Mouse (Mus musculus) spleen, embryonic (tissue): ENCODE data around the gene 1700066M21Rik.

Experiments
- CTCF ChIA-PET: fragments of 350-600 bp; sonication (Branson Sonifier 250); formaldehyde crosslinking; loops from one replicate; lab custom pipeline; 2022; lab: Charles Lee

The 1700066M21Rik gene

GRCm38 (mm10) chr1:57377376-57378341 lies at the start of gene 1700066M21Rik:
1700066M21Rik (plus strand) TSS chr1:57377620.
- CTCF ChIA-PET = interaction anchor here (1.3 kb wide), 1 partner anchor 16 kb away, joined by 3 read pairs; no protein-coding TSS in a partner anchor

- CTCF ChIA-PET = interaction anchor here (0.7 kb wide), 1 partner anchor 52 kb away, joined by 5 read pairs; no protein-coding TSS in a partner anchor
Measured at GRCm38 (mm10) chr1:57329285-57330093, 47.9 kb upstream of the 1700066M21Rik start.

GRCm38 (mm10) chr1:57330228-57330627 lies 47.2 kb upstream of the 1700066M21Rik start:
- CTCF ChIA-PET = no interaction called here

GRCm38 (mm10) chr1:57332040-57332439 lies 45.4 kb upstream of the 1700066M21Rik start:
- CTCF ChIA-PET = no interaction called here

- CTCF ChIA-PET = no interaction called here
Measured at GRCm38 (mm10) chr1:57333550-57334213, 43.7 kb upstream of the 1700066M21Rik start.

- CTCF ChIA-PET = no interaction called here
Measured at GRCm38 (mm10) chr1:57335200-57335599, 42.2 kb upstream of the 1700066M21Rik start.

- CTCF ChIA-PET = interaction anchor here (0.7 kb wide), 1 partner anchor 1445 kb away, joined by 4 read pairs; no protein-coding TSS in a partner anchor
Measured at GRCm38 (mm10) chr1:57339156-57339796, 38.1 kb upstream of the 1700066M21Rik start.

- CTCF ChIA-PET = no interaction called here
Measured at GRCm38 (mm10) chr1:57341197-57341596, 36.2 kb upstream of the 1700066M21Rik start.

GRCm38 (mm10) chr1:57347487-57347886 lies 29.9 kb upstream of the 1700066M21Rik start:
- CTCF ChIA-PET = no interaction called here

- CTCF ChIA-PET = no interaction called here
Measured at GRCm38 (mm10) chr1:57351941-57352340, 25.5 kb upstream of the 1700066M21Rik start.

GRCm38 (mm10) chr1:57358546-57358945 lies 18.9 kb upstream of the 1700066M21Rik start:
- CTCF ChIA-PET = no interaction called here

- CTCF ChIA-PET = no interaction called here
Measured at GRCm38 (mm10) chr1:57367446-57367845, 10.0 kb upstream of the 1700066M21Rik start.

- CTCF ChIA-PET = no interaction called here
Measured at GRCm38 (mm10) chr1:57369111-57369510, 8.3 kb upstream of the 1700066M21Rik start.

GRCm38 (mm10) chr1:57370451-57370850 lies 7.0 kb upstream of the 1700066M21Rik start:
- CTCF ChIA-PET = no interaction called here

GRCm38 (mm10) chr1:57375276-57375675 lies 2.1 kb upstream of the 1700066M21Rik start:
- CTCF ChIA-PET = no interaction called here

GRCm38 (mm10) chr1:57376806-57377205 lies 614 bp upstream of the 1700066M21Rik start:
- CTCF ChIA-PET = interaction anchor here (1.3 kb wide), 1 partner anchor 17 kb away, joined by 3 read pairs; no protein-coding TSS in a partner anchor

GRCm38 (mm10) chr1:57386519-57386918 lies 9.1 kb downstream of the 1700066M21Rik start:
- CTCF ChIA-PET = no interaction called here

GRCm38 (mm10) chr1:57387876-57388275 lies 10.5 kb downstream of the 1700066M21Rik start:
- CTCF ChIA-PET = no interaction called here

- CTCF ChIA-PET = no interaction called here
Measured at GRCm38 (mm10) chr1:57388402-57389155, 11.2 kb downstream of the 1700066M21Rik start.
